Mouse (Mus musculus) testis, adult 2 months (tissue): Measurements from ENCODE around the gene Ly75.

Experiments
- CTCF ChIP-seq: fragments of 200-500 bp; IDR thresholded peaks from 2 replicates; pipeline ENCODE4 v1.5.1; 2012; ENCODE audit warnings: low read depth, mild to moderate bottlenecking, inconsistent platforms, low read length, moderate library complexity; ENCODE audit not compliant: control insufficient read depth, insufficient read depth, insufficient replicate concordance
- POLR2A ChIP-seq: fragments of 200-500 bp; IDR thresholded peaks from 2 replicates; pipeline ENCODE4 v1.6.1; 2012; ENCODE audit warnings: low read depth, mild to moderate bottlenecking, inconsistent platforms, low read length, moderate library complexity; ENCODE audit not compliant: control insufficient read depth

- TF ChIP-seq CTCF (no peak), POLR2A (no peak)
Measured at GRCm38 (mm10) chr2:60386835-60387234, 3.7 kb upstream of the Ly75 start.
